8 mouse cellular contexts compared by ENCODE assay signal in genomic region chr5:106560631-106561498, GRCm38 (mm10). TPM values are rescaled to one million over a fixed set of nuclear protein-coding genes. Genes with fewer than 3 reads are reported as not detected.
DNase-seq lines count a peak whose midpoint lies in the region; ATAC-seq lines count a peak whose summit lies in the region.

No protein-coding gene starts in this region.

- no peak for DNase-seq in lung, postnatal 14 days
- DNase-seq in cerebellum, postnatal 25 days, result peak; percentile 79 to 85
- peak; percentile 5 for DNase-seq in heart, postnatal 4 days
- no peak for DNase-seq in ovary, postnatal 10 days (ENCODE audit: low spot score)
- no peak for DNase-seq in adrenal gland, postnatal 36 days
- no peak for DNase-seq in left cerebral cortex, postnatal 36 days (ENCODE audit: low spot score in 2 of 2)

- peaks cover 82% of the 10 kb centered on the region for H3K27me3 ChIP-seq in lung, embryonic 16.5 days (ENCODE audit: control insufficient read depth, insufficient read depth, low read depth, low read length)
- peaks cover 56% of the 10 kb centered on the region for H3K27me3 ChIP-seq in liver, embryonic 16.5 days (ENCODE audit: control insufficient read depth, insufficient read depth, low read depth, low read length)

- H3K4me3 ChIP-seq in lung, embryonic 16.5 days (ENCODE audit: low read length), result peak overlapping the region; percentile 23
- peak overlapping the region; percentile 16 for H3K4me3 ChIP-seq in liver, embryonic 16.5 days (ENCODE audit: low read depth, low read length)

- ATAC-seq in lung, embryonic 16.5 days (ENCODE audit: low read depth), result no peak
- no peak for ATAC-seq in liver, embryonic 16.5 days (ENCODE audit: low read depth)

- H3K4me2 ChIP-seq in lung, embryonic 16.5 days (ENCODE audit: low read depth, low read length), result peak overlapping the region; percentile 43
- peak overlapping the region; percentile 21; the same call in 1 of the 2 replicates for H3K4me2 ChIP-seq in liver, embryonic 16.5 days (ENCODE audit: low read depth, low read length)

- WGBS in lung, embryonic 16.5 days, result 4% methylated on average over 38 of the region's 40 CpGs
- WGBS in liver, embryonic 16.5 days (ENCODE audit: insufficient replicate concordance), result 4% methylated on average over 40 of the region's 40 CpGs

- no peak overlapping the region for H3K27ac ChIP-seq in lung, embryonic 16.5 days (ENCODE audit: low read length)
- H3K27ac ChIP-seq in liver, embryonic 16.5 days (ENCODE audit: low read length), result no peak overlapping the region

- H3K36me3 ChIP-seq in lung, embryonic 16.5 days (ENCODE audit: control insufficient read depth, insufficient read depth, low read length), result no peaks in the 10 kb centered on the region
- H3K36me3 ChIP-seq in liver, embryonic 16.5 days (ENCODE audit: control insufficient read depth, insufficient read depth), result no peaks in the 10 kb centered on the region

- no peak overlapping the region for H3K9ac ChIP-seq in lung, embryonic 16.5 days (ENCODE audit: low read length)
- no peak overlapping the region for H3K9ac ChIP-seq in liver, embryonic 16.5 days (ENCODE audit: low read depth, low read length)

- peaks cover 4% of the 10 kb centered on the region for H3K4me1 ChIP-seq in lung, embryonic 16.5 days (replicated peaks; ENCODE audit: control insufficient read depth, insufficient read depth, low read length)
- no peaks in the 10 kb centered on the region for H3K4me1 ChIP-seq in liver, embryonic 16.5 days (ENCODE audit: control insufficient read depth, low read depth, low read length)

- intact Hi-C loops in left cerebral cortex, postnatal 36 days (cut with DNase I), result loop anchor here (5.0 kb wide), 1 partner anchor 89 kb away; no protein-coding TSS in a partner anchor

- no peaks in the 10 kb centered on the region for H3K9me3 ChIP-seq in lung, embryonic 16.5 days (ENCODE audit: control insufficient read depth, low read length)
- no peaks in the 10 kb centered on the region for H3K9me3 ChIP-seq in liver, embryonic 16.5 days (replicated peaks; ENCODE audit: control insufficient read depth, low read length)

RNA-seq across cellular contexts. Expression of gene Gm17304, which starts 48.0 kb away (rescaled TPM):
- not detected in 2 replicates for polyA plus RNA-seq in lung, embryonic 16.5 days (2015; fragmentation: Nextera tagmentation; extraction: Ambion mirVana)
- total RNA-seq in heart, postnatal 4 days (2021), result not detected
- polyA plus RNA-seq in liver, embryonic 16.5 days (2015; fragmentation: Nextera tagmentation; extraction: Ambion mirVana), result not detected in 2 replicates
- total RNA-seq in adrenal gland, postnatal 36 days (2021), result not detected
- total RNA-seq in left cerebral cortex, postnatal 36 days (2021), result not detected

Comparison
In these comparisons a context has a peak if more than half of its experiments do, and no peak if none do; other contexts are left out.
1. DNase-seq: peak in cerebellum, postnatal 25 days (2 of 2) and heart, postnatal 4 days (single experiment); none in lung, postnatal 14 days (single experiment), ovary, postnatal 10 days (single experiment), adrenal gland, postnatal 36 days (0 of 2) and left cerebral cortex, postnatal 36 days (0 of 2).